Mouse (Mus musculus): ENCODE measurements around the gene Ppp2r3a. TPM values are rescaled to one million over a fixed set of nuclear protein-coding genes. Genes with fewer than 3 reads are reported as not detected.

Ppp2r3a gene
- polyA plus RNA-seq, 1 experiment from 2014 or later, result 3.1 TPM

DNA sequence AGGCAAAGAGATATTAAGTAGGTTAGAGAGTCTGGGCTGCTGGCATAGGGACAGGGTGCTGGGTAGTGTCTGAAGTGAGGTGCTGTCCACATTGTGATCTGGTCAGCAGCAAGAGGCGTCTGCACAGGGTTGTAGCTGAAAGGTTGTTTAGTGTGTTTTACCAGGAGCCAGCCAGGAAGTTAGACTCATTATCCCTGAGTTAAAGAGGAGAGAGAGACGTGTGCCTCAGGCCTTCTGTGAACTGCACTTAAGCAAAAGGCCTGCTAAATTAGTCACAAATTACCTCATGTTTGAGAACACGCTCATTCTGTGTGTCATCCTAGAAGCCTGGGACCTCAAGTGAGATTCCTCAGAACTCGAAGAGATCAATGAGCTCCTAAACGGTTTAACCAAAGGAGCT, 18.4 kb upstream of the Ppp2r3a start:
- WGBS (ENCODE audit: missing documents), result 82% methylated on average over 5 of the region's 5 CpGs
- Histone ChIP-seq H3K36me3 (ENCODE audit: inconsistent target) (no peaks in the 10 kb centered on the region), H3K4me3 (ENCODE audit: inconsistent target) (no peak overlapping the region), H3K79me2 (ENCODE audit: inconsistent target) (no peaks in the 10 kb centered on the region), H3K27ac (no peak overlapping the region)

DNA sequence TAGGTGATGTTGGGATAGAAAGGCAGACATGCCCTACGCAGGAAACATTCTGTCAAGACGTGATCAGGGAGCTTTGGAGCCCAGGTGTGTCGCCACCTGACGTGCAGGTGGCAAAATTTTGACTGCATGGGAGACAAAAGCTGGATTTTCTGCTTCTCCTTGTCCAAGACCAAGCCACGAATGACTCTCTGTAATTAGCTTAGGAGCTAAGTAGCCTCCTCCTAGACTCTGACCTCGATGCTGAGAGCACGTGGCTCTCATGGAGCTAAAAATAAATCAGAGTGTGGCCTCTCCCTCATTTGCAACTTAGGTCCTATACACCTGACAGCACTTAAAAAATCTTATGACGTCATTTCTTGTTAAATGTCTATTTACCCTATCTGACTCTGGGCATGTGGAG, 14.4 kb upstream of the Ppp2r3a start:
- 84% methylated on average over 8 of the region's 8 CpGs for WGBS (ENCODE audit: missing documents)
- H3K27ac ChIP-seq, result no peak overlapping the region
- no peaks in the 10 kb centered on the region for H3K36me3 ChIP-seq (ENCODE audit: inconsistent target)
- no peak overlapping the region for H3K4me3 ChIP-seq (ENCODE audit: inconsistent target)
- H3K79me2 ChIP-seq (ENCODE audit: inconsistent target), result no peaks in the 10 kb centered on the region

DNA sequence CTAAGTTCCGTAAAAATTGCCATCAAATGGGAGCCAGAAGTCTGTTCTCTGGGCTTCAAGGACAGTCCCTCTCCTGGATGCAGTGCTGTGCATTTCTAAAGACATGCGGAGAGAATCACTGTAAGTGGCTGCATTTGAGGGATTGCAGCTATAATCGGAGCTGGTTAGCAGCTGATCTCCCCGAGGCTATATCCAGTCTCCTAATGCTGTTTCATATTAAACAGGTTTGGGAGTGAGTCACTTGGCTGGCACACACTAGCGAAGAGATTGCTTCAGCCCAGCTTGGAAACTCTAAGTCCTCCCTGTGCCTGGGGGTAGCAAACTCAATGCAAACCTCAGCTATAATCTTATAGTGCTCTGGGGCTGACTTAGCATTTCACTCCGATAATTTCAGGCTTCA, 14.0 kb upstream of the Ppp2r3a start:
- H3K79me2 ChIP-seq (ENCODE audit: inconsistent target), result no peaks in the 10 kb centered on the region
- H3K4me3 ChIP-seq (ENCODE audit: inconsistent target), result no peak overlapping the region
- H3K27ac ChIP-seq, result no peak overlapping the region
- 81% methylated on average over 6 of the region's 6 CpGs for WGBS (ENCODE audit: missing documents)
- no peaks in the 10 kb centered on the region for H3K36me3 ChIP-seq (ENCODE audit: inconsistent target)

DNA sequence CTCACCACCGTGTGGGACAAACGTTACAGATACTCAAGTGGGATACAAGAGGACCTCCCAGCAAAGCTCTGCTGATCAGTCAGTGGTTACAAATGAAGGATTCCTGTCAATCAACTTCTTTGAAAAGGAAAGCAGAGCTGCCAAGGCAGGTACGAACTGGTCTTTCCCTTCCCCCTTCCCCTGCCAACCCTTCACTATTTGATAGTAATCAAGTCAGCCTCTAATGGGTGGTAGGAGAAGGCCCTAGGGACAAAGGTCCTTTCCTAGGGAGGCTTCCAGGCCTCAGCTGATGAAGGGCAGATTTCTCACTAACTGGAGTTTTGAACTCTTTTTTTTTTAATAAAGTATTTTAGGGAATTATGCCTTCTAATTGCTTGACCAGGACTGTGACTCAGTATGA, 11.2 kb upstream of the Ppp2r3a start:
- no peak overlapping the region for H3K27ac ChIP-seq
- no peaks in the 10 kb centered on the region for H3K79me2 ChIP-seq (ENCODE audit: inconsistent target)
- 91% methylated on average over 3 of the region's 3 CpGs for WGBS (ENCODE audit: missing documents)
- no peaks in the 10 kb centered on the region for H3K36me3 ChIP-seq (ENCODE audit: inconsistent target)
- H3K4me3 ChIP-seq (ENCODE audit: inconsistent target), result no peak overlapping the region

DNA sequence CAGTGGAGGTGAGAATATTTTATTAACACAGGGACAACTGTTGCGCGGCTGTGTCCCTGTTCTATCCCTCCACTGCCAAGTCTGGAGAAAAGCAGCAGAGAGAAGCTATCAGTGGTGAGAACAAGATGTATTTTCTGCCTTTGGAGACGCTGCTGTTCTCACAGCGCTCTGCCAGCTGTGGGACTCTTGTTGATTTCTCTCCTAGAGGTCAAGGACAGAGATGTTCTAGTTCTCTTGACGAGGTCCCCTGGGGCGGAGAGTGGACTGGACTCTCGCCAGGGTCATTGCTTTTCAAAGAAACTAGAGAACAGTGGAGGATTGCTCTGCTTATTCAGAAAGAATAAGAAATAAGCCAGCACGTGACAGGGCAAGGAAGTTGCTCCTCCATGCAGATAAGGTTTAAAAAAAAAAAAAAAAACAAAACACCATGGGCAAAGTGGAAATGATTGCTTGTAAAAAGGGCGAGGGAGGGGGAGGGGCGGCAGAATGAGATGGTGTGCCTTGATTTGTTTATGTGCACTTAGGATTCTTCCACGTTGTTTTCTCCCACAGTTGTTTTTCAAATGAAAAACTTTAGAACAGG, 10.5 kb upstream of the Ppp2r3a start:
- Histone ChIP-seq H3K27ac (no peak overlapping the region), H3K4me3 (ENCODE audit: inconsistent target) (no peak overlapping the region), H3K36me3 (ENCODE audit: inconsistent target) (no peaks in the 10 kb centered on the region), H3K79me2 (ENCODE audit: inconsistent target) (no peaks in the 10 kb centered on the region)
- 31% methylated on average over 11 of the region's 11 CpGs for WGBS (ENCODE audit: missing documents)

DNA sequence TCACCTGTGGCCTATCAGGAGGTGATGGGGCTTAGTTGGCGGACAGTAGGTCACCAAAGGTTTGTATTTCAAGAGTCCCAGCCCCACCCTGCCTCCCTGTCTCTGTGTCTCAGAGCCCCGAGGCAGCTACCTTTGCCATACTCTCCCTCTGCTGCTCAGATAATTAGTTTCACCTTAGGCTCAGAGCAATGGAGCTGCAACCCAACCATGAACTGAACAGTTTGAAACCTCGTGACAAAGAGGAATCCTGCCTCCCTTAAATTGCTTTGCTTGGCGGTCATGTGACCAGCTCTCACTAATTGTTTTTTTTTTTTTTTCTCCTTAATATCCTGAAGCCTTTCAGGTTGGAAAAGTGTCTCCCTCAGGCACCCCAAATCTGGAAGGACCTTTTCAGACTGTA, 9.8 kb upstream of the Ppp2r3a start:
- Histone ChIP-seq H3K36me3 (ENCODE audit: inconsistent target) (no peaks in the 10 kb centered on the region), H3K79me2 (ENCODE audit: inconsistent target) (no peaks in the 10 kb centered on the region), H3K27ac (no peak overlapping the region), H3K4me3 (ENCODE audit: inconsistent target) (no peak overlapping the region)
- 70% methylated on average over 4 of the region's 4 CpGs for WGBS (ENCODE audit: missing documents)

DNA sequence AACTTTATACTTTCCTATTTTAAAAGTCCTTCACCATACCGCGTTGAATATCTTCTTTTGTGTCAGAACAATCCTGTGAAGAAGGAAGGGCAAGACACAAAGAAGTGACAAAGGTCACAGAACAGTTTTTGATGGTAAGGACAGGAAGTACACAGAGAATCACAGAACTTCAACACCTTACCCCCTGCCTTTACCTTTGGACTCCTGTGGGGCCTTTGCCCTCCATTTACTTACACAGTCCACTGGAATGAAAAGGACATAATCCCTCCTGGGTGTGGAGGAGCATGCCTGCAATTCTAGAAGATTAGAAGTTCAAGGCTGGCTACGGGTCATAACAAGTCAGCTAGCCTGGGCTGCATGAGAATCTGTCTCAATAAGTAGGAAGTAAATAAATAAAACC, 1.5 kb upstream of the Ppp2r3a start:
- Histone ChIP-seq H3K27ac (no peak overlapping the region), H3K36me3 (ENCODE audit: inconsistent target) (no peaks in the 10 kb centered on the region), H3K4me3 (ENCODE audit: inconsistent target) (no peak overlapping the region), H3K79me2 (ENCODE audit: inconsistent target) (no peaks in the 10 kb centered on the region)
- 91% methylated on average over 3 of the region's 3 CpGs for WGBS (ENCODE audit: missing documents)

DNA sequence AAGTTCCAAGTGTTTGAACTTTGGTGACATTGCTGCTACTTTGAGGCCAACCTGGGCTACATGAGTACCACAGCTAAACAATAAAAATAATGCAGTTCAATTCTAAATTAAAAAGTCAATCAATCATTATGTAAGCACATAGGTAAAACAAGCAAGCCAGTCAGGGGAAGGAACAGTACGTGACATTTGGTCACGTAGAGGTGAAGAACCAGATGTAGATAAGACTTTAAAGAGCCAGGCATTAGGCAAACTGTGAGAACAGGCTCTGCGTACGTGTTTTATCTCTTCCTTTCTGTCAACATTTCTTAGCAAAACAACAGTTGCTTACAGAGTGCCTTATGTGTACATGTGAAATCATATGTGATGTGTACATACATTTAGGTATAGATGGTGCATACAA, 946 bp upstream of the Ppp2r3a start:
- Histone ChIP-seq H3K27ac (no peak overlapping the region), H3K36me3 (ENCODE audit: inconsistent target) (no peaks in the 10 kb centered on the region), H3K79me2 (ENCODE audit: inconsistent target) (no peaks in the 10 kb centered on the region), H3K4me3 (ENCODE audit: inconsistent target) (no peak overlapping the region)
- 87% methylated on average over 4 of the region's 4 CpGs for WGBS (ENCODE audit: missing documents)

DNA sequence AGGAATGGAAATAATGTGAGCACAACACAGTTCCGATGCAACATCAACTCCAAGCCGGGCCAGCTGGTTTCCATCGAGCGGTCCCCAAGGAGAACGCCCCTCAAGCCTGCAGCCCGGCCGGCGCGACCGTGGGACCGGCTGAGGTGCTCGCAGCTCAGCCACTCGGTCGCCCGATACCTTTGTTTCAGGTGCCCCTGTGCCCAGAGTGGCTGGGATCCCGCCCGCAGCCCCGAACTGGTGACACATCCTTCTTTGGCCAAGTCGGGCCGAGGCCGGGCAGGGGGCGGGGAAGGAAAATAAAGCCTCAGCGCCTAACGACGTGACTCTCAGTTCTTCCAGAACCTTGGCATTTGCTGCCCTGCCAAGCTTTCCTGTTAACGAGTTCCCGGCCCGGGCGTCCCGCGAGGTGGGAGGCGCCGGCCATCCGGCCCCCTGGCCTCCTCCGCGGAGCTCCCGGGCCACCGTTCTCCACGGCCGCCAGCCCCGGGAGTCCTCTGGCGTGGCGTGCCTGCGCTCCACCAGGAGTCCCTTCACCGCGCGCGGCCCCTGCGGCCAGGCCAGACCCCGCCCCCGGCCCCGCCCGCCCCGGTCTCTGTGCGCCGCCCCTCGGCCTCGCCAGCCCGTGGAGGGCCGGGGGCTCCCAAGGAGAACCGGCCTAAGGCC, 483 bp downstream of the Ppp2r3a start:
- Histone ChIP-seq H3K4me3 (ENCODE audit: inconsistent target) (peak overlapping the region; percentile 35), H3K79me2 (ENCODE audit: inconsistent target) (no peaks in the 10 kb centered on the region), H3K36me3 (ENCODE audit: inconsistent target) (no peaks in the 10 kb centered on the region), H3K27ac (no peak overlapping the region)
- WGBS (ENCODE audit: missing documents), result under 1% methylated on average over 61 of the region's 61 CpGs

DNA sequence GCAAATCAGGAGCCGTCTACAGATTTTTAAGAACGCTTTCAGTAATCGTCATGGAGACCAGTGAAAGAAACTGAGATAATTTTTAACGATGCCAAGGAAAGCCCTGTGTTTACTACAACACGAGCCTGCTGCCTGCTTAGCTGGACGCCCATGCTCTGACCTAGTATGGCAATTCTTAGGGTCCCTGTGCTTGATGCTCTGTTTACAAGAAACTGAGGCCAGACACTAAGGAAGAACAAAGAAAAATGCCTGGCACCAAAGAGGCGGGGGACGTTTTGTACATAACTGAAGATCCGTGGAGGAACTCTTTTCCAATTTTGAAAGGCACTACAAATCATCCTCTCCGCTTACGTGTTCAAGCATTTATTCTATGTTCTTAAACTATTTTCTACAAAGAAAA, 1.1 kb downstream of the Ppp2r3a start:
- Histone ChIP-seq H3K36me3 (ENCODE audit: inconsistent target) (no peaks in the 10 kb centered on the region), H3K79me2 (ENCODE audit: inconsistent target) (no peaks in the 10 kb centered on the region), H3K4me3 (ENCODE audit: inconsistent target) (peak overlapping the region; percentile 35), H3K27ac (no peak overlapping the region)
- 14% methylated on average over 11 of the region's 11 CpGs for WGBS (ENCODE audit: missing documents)

DNA sequence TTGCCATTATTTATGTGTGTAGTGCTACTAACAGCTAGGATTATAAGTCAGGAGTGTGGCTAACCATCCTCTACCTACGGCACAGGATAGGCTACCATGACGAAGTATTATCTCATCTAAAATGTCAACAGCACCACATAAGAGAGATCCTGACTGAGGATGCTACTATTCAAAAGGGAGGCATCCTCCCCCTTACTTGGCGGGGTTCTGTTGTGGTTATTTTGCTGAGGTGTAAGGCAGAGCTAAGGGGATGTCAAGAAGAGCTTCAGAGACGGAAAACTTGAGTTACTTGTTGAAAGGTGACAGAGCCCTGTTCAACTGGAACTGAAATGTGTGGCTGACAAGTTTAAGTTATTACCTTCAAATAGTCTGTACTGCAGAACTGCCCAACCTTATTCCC, 2.0 kb downstream of the Ppp2r3a start:
- Histone ChIP-seq H3K27ac (no peak overlapping the region), H3K36me3 (ENCODE audit: inconsistent target) (no peaks in the 10 kb centered on the region), H3K79me2 (ENCODE audit: inconsistent target) (no peaks in the 10 kb centered on the region), H3K4me3 (ENCODE audit: inconsistent target) (no peak overlapping the region)
- 86% methylated on average over 4 of the region's 4 CpGs for WGBS (ENCODE audit: missing documents)

DNA sequence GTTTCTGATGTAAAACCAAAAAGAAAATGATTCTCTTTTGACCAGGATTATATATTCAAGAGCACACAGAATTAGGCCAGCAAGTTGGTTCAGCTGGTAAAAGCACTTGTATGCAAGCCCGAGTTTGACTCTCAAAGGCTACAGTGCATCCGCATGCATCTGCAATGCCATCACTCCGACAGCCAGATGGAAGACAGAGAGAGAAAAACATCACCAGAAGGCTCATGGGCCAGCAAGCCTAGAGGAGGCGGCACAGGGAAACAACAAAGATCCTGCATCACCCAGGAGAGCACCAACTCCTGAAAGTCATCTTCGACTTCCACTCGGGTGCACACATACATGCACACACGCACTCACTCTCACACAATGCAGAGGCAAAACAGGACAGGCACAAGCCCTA, 4.1 kb downstream of the Ppp2r3a start:
- no peak overlapping the region for H3K4me3 ChIP-seq (ENCODE audit: inconsistent target)
- 95% methylated on average over 7 of the region's 7 CpGs for WGBS (ENCODE audit: missing documents)
- H3K27ac ChIP-seq, result no peak overlapping the region
- no peaks in the 10 kb centered on the region for H3K36me3 ChIP-seq (ENCODE audit: inconsistent target)
- no peaks in the 10 kb centered on the region for H3K79me2 ChIP-seq (ENCODE audit: inconsistent target)

DNA sequence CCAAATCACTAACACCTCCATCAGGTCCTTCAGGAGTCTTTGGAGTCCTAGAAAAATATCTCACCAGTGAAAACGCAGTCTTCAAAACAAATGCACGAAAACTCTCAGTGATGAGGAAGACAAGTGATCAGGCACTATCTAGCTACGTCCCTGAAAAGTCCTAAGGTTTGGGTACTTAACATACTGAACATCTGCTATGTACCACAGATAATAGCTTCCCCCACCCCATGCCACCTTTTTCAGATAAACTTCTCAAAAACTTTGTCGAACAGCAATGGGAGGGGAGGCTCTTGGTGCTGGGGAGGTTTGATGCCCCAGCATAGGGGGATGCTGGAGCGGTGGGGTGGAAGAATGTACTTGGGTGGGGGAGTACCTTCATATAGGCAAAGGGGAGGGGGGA, 6.1 kb downstream of the Ppp2r3a start:
- Histone ChIP-seq H3K4me3 (ENCODE audit: inconsistent target) (no peak overlapping the region), H3K27ac (no peak overlapping the region)
- 89% methylated on average over 4 of the region's 5 CpGs for WGBS (ENCODE audit: missing documents)

DNA sequence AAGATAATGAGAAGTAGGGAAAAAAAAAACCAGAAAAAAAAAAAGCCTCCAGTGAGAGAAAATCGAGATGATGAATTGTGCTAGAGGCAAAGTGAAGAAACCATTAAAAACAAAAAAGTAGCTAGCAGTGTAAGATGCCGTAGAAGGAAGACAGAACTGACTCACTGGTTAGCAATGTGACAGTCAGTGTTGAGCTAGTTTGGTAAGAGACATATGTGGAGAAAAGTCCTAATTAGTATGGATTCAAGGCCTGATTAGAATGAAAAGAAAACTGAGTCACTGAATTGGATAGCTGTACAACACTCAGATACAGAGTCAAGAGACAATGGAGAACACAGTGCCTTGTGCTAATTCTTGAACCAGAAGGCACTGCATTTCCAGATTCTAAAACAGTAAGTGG, 7.9 kb downstream of the Ppp2r3a start:
- H3K36me3 ChIP-seq (ENCODE audit: inconsistent target), result no peaks in the 10 kb centered on the region
- no peak overlapping the region for H3K4me3 ChIP-seq (ENCODE audit: inconsistent target)
- 65% methylated on average over 2 of the region's 2 CpGs for WGBS (ENCODE audit: missing documents)
- no peaks in the 10 kb centered on the region for H3K79me2 ChIP-seq (ENCODE audit: inconsistent target)
- no peak overlapping the region for H3K27ac ChIP-seq

More for the DNA sequence above, 6.1 kb downstream of the Ppp2r3a start:
- no peaks in the 10 kb centered on the region for H3K36me3 ChIP-seq (ENCODE audit: inconsistent target)
- H3K79me2 ChIP-seq (ENCODE audit: inconsistent target), result no peaks in the 10 kb centered on the region

DNA sequence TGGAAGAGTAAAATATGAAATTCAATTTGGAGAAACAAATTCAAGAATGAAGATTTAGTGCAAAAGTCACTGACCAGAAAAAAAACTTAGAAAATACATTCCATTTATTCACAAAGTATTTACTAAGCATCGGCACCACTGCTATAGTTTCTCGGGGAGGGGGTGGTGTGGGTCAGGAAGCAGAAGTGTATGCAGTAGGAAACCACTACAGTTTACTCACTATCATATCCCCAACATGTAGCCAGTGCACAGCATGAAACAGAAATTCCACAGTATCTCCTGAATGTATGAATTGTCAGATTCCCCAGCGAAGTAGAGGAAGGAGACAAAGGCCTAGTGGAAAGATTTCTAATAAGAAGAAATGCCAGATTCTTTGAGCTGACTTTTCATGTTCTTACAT, 11.4 kb downstream of the Ppp2r3a start:
- H3K36me3 ChIP-seq (ENCODE audit: inconsistent target), result no peaks in the 10 kb centered on the region
- H3K79me2 ChIP-seq (ENCODE audit: inconsistent target), result no peaks in the 10 kb centered on the region
- WGBS (ENCODE audit: missing documents), result 20% methylated on average over 3 of the region's 3 CpGs
- no peak overlapping the region for H3K27ac ChIP-seq
- no peak overlapping the region for H3K4me3 ChIP-seq (ENCODE audit: inconsistent target)

DNA sequence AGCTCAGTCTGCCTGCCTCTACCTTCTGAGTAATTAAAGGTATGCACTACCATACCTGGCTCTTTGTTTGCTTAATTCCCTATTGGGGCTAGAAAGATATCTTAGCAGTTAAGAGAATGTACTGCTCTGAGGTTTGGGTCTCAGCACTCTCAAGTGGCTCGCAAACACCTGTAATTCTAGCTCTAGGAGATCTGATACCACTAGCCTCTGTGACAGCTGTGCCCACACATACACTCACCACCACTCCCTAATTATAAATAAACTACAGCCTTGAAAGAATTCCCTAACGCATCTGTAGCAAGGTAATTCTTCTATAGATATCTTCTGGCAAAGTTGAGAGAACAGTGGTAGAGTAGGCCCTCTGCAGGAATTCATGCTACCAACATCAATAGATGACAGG, 15.8 kb downstream of the Ppp2r3a start:
- 88% methylated on average over 2 of the region's 2 CpGs for WGBS (ENCODE audit: missing documents)
- H3K79me2 ChIP-seq (ENCODE audit: inconsistent target), result no peaks in the 10 kb centered on the region
- no peak overlapping the region for H3K4me3 ChIP-seq (ENCODE audit: inconsistent target)
- H3K36me3 ChIP-seq (ENCODE audit: inconsistent target), result no peaks in the 10 kb centered on the region
- no peak overlapping the region for H3K27ac ChIP-seq

Measured in macrophage (primary cell).